Mouse (Mus musculus) midbrain, embryonic 15.5 days (tissue): ENCODE measurements around the gene Olfr109. TPM values are rescaled to one million over a fixed set of nuclear protein-coding genes. Genes with fewer than 3 reads are reported as not detected.

Experiments used
- ATAC-seq: fragments of 200-750 bp; cut with Nextera tagmentation; replicated peaks from 2 replicates; pipeline ENCODE4 v1.8.0; 2017; ENCODE audit warnings: moderate TSS enrichment
- H3K27ac ChIP-seq: fragments of 300-500 bp; sonication (generic); 2 replicates; pipeline ENCODE4 v1.5.1; 2015; ENCODE audit warnings: mild to moderate bottlenecking, inconsistent platforms
- H3K27me3 ChIP-seq: fragments of 300-500 bp; sonication (generic); replicated peaks from 2 replicates; pipeline ENCODE4 v1.6.1; 2015; ENCODE audit warnings: inconsistent platforms
- H3K36me3 ChIP-seq: fragments of 300-500 bp; sonication (generic); replicated peaks from 2 replicates; pipeline ENCODE4 v1.6.1; 2015; ENCODE audit warnings: inconsistent platforms
- H3K4me1 ChIP-seq: fragments of 300-500 bp; sonication (generic); 2 replicates; pipeline ENCODE4 v1.6.1; 2015; ENCODE audit warnings: inconsistent platforms
- H3K4me2 ChIP-seq: fragments of 300-500 bp; sonication (generic); 2 replicates; pipeline ENCODE4 v1.6.1; 2015; ENCODE audit warnings: inconsistent platforms, mild to moderate bottlenecking, moderate library complexity
- H3K4me3 ChIP-seq: fragments of 300-500 bp; sonication (generic); 2 replicates; pipeline ENCODE4 v1.5.1; 2015; ENCODE audit warnings: mild to moderate bottlenecking, inconsistent platforms
- H3K9ac ChIP-seq: fragments of 300-500 bp; sonication (generic); 2 replicates; pipeline ENCODE4 v1.6.1; 2015; ENCODE audit warnings: mild to moderate bottlenecking, inconsistent platforms
- H3K9me3 ChIP-seq: fragments of 300-500 bp; sonication (generic); 2 replicates; pipeline ENCODE4 v1.6.1; 2016; ENCODE audit warnings: inconsistent platforms
- WGBS: fragments of 180-500 bp; shearing (Covaris S2); methylation state at CpG from one replicate; pipeline ENCODE4 v1.1.7; 2015; ENCODE audit warnings: mixed read lengths; 5-methylcytosine and 5-hydroxymethylcytosine counted together
- polyA plus RNA-seq: library from polyadenylated mRNA; unstranded; fragments of >200 nt; fragmentation: Nextera tagmentation; extraction: Ambion mirVana; gene quantifications from 2 replicates; pipeline ENCODE4 v1.2.1, GENCODE M21; 2015

Olfr109 gene
- polyA plus RNA-seq: not detected in 2 replicates

GRCm38 (mm10) chr17:37458616-37459015 lies at the start of gene Olfr109:
Olfr109 (plus strand) TSS chr17:37458916.
- Histone ChIP-seq H3K4me3 (no peak within 1 kb of the TSS), H3K9me3 (no peaks in the 10 kb centered on the region), H3K4me1 (no peaks in the 10 kb centered on the region), H3K9ac (no peak within 1 kb of the TSS), H3K4me2 (no peak within 1 kb of the TSS), H3K36me3 (no peaks in the 10 kb centered on the region), H3K27ac (no peak within 1 kb of the TSS), H3K27me3 (no peaks in the 10 kb centered on the region)
- no peak for ATAC-seq
- WGBS: 98% methylated on average over 1 of the region's 1 CpGs

- H3K36me3 ChIP-seq: no peaks in the 10 kb centered on the region
- no peak for ATAC-seq
- no peaks in the 10 kb centered on the region for H3K4me1 ChIP-seq
- H3K27ac ChIP-seq: no peak overlapping the region
- H3K4me2 ChIP-seq: no peak overlapping the region
- no peaks in the 10 kb centered on the region for H3K27me3 ChIP-seq
- no peak overlapping the region for H3K4me3 ChIP-seq
- no peaks in the 10 kb centered on the region for H3K9me3 ChIP-seq
- no peak overlapping the region for H3K9ac ChIP-seq
These were observed 45.3 kb upstream of the Olfr109 start for GRCm38 (mm10) chr17:37413380-37413779.

- WGBS: 81% methylated on average over 1 of the region's 1 CpGs
- H3K9me3 ChIP-seq: no peaks in the 10 kb centered on the region
- ATAC-seq: no peak
- no peak within 1 kb of the TSS for H3K4me3 ChIP-seq
- H3K27me3 ChIP-seq: no peaks in the 10 kb centered on the region
- no peak within 1 kb of the TSS for H3K27ac ChIP-seq
- H3K4me2 ChIP-seq: no peak within 1 kb of the TSS
- H3K36me3 ChIP-seq: no peaks in the 10 kb centered on the region
- no peaks in the 10 kb centered on the region for H3K4me1 ChIP-seq
- no peak within 1 kb of the TSS for H3K9ac ChIP-seq
These were observed 13.5 kb upstream of the Olfr109 start, which contains the start of gene Olfr108 for GRCm38 (mm10) chr17:37445180-37445579. Olfr108 (plus strand) TSS chr17:37445480.

GRCm38 (mm10) chr17:37483452-37483851 lies 24.7 kb downstream of the Olfr109 start, which contains the start of gene H2-M2:
H2-M2 (minus strand) TSS chr17:37483552.
- no peaks in the 10 kb centered on the region for H3K27me3 ChIP-seq
- no peaks in the 10 kb centered on the region for H3K4me1 ChIP-seq
- WGBS: 82% methylated on average over 2 of the region's 2 CpGs
- H3K4me3 ChIP-seq: no peak within 1 kb of the TSS
- no peak within 1 kb of the TSS for H3K27ac ChIP-seq
- H3K9me3 ChIP-seq: no peaks in the 10 kb centered on the region
- no peak within 1 kb of the TSS for H3K9ac ChIP-seq
- H3K36me3 ChIP-seq: no peaks in the 10 kb centered on the region
- H3K4me2 ChIP-seq: no peak within 1 kb of the TSS
- no peak for ATAC-seq

- no peak for ATAC-seq
- no peaks in the 10 kb centered on the region for H3K36me3 ChIP-seq
- H3K4me1 ChIP-seq: no peaks in the 10 kb centered on the region
- H3K27me3 ChIP-seq: no peaks in the 10 kb centered on the region
- no peak within 1 kb of the TSS for H3K4me3 ChIP-seq
- no peaks in the 10 kb centered on the region for H3K9me3 ChIP-seq
- 66% methylated on average over 1 of the region's 1 CpGs for WGBS
- no peak within 1 kb of the TSS for H3K9ac ChIP-seq
- H3K4me2 ChIP-seq: no peak within 1 kb of the TSS
- no peak within 1 kb of the TSS for H3K27ac ChIP-seq
These were observed 33.3 kb downstream of the Olfr109 start, which contains the start of gene Olfr110 for GRCm38 (mm10) chr17:37491930-37492518. Olfr110 (plus strand) TSS chr17:37492468.

GRCm38 (mm10) chr17:37507730-37508129 lies 49.0 kb downstream of the Olfr109 start, which contains the start of gene Olfr111:
Olfr111 (plus strand) TSS chr17:37508030.
- WGBS: 91% methylated on average over 4 of the region's 4 CpGs
- H3K9me3 ChIP-seq: no peaks in the 10 kb centered on the region
- no peak for ATAC-seq

More at GRCm38 (mm10) chr17:37507730-37508129, 49.0 kb downstream of the Olfr109 start, which contains the start of gene Olfr111:
- Histone ChIP-seq H3K4me1 (no peaks in the 10 kb centered on the region), H3K9ac (no peak within 1 kb of the TSS), H3K27ac (no peak within 1 kb of the TSS), H3K4me2 (no peak within 1 kb of the TSS), H3K4me3 (no peak within 1 kb of the TSS), H3K36me3 (no peaks in the 10 kb centered on the region), H3K27me3 (no peaks in the 10 kb centered on the region)

Other genes with a start within 250 kb of the Olfr109 start
- gene Olfr95, start 245.8 kb upstream of the Olfr109 start, polyA plus RNA-seq: not detected in 2 replicates
- not detected in 2 replicates for gene Olfr96, start 238.8 kb upstream of the Olfr109 start, polyA plus RNA-seq
- not detected in 2 replicates for gene Olfr97, start 221.6 kb upstream of the Olfr109 start, polyA plus RNA-seq
- not detected in 2 replicates for gene Olfr98, start 195.2 kb upstream of the Olfr109 start, polyA plus RNA-seq
- gene H2-M3, start 188.7 kb upstream of the Olfr109 start, polyA plus RNA-seq: 1.3 and 1.6 TPM in 2 replicates
- not detected in 2 replicates for gene Olfr99, start 175.5 kb upstream of the Olfr109 start, polyA plus RNA-seq
- not detected in 2 replicates for gene Olfr101, start 154.6 kb upstream of the Olfr109 start, polyA plus RNA-seq
- not detected in 2 replicates for gene Olfr102, start 141.9 kb upstream of the Olfr109 start, polyA plus RNA-seq
- gene Olfr103, start 119.2 kb upstream of the Olfr109 start, polyA plus RNA-seq: not detected in 2 replicates
- gene Olfr104-ps, start 99.3 kb upstream of the Olfr109 start, polyA plus RNA-seq: not detected in 2 replicates
- gene Olfr105-ps, start 79.9 kb upstream of the Olfr109 start, polyA plus RNA-seq: not detected in 2 replicates
- gene Olfr106-ps, start 68.5 kb upstream of the Olfr109 start, polyA plus RNA-seq: not detected in 2 replicates
- not detected in 2 replicates for gene Olfr107, start 59.7 kb upstream of the Olfr109 start, polyA plus RNA-seq
- gene Olfr108, start 13.4 kb upstream of the Olfr109 start, polyA plus RNA-seq: not detected in 2 replicates
- not detected in 2 replicates for gene H2-M2, start 24.6 kb downstream of the Olfr109 start, polyA plus RNA-seq
- not detected in 2 replicates for gene Olfr110, start 33.6 kb downstream of the Olfr109 start, polyA plus RNA-seq
- gene Olfr111, start 49.1 kb downstream of the Olfr109 start, polyA plus RNA-seq: not detected in 2 replicates
- not detected in 2 replicates for gene Olfr112, start 110.5 kb downstream of the Olfr109 start, polyA plus RNA-seq
- gene Olfr113, start 118.7 kb downstream of the Olfr109 start, polyA plus RNA-seq: not detected in 2 replicates
- gene Olfr114, start 133.8 kb downstream of the Olfr109 start, polyA plus RNA-seq: not detected in 2 replicates
- gene Olfr115, start 168.2 kb downstream of the Olfr109 start, polyA plus RNA-seq: not detected in 2 replicates
- gene Olfr116, start 168.3 kb downstream of the Olfr109 start, polyA plus RNA-seq: not detected in 2 replicates
- gene Olfr117, start 204.9 kb downstream of the Olfr109 start, polyA plus RNA-seq: not detected in 2 replicates
- gene Olfr118, start 208.1 kb downstream of the Olfr109 start, polyA plus RNA-seq: not detected in 2 replicates
- gene Olfr119, start 237.6 kb downstream of the Olfr109 start, polyA plus RNA-seq: not detected in 2 replicates